Mouse (Mus musculus): Measurements from ENCODE around the gene Cd3eap. TPM values are rescaled to one million over a fixed set of nuclear protein-coding genes. Genes with fewer than 3 reads are reported as not detected.

The Cd3eap gene
- total and polyA plus RNA-seq, 3 experiments: 14.4 to 36.9 (median 22.6) TPM

GRCm38 (mm10) chr7:19337122-19337521 is 22.2 kb downstream of the Cd3eap start:
- H3K36me3 ChIP-seq (replicated peaks in 1 of 2; ENCODE audit: control insufficient read depth in 1 of 2, insufficient read depth in 1 of 2, low read length in 1 of 2): peaks cover 0 to 3% of the 10 kb centered on the region in 2 experiments
- H3K4me3 ChIP-seq (replicated peaks in 1 of 3; ENCODE audit: low read depth in 2 of 3, low read length in 2 of 3, poor library complexity in 1 of 3): no peak overlapping the region
- DNase-seq (ENCODE audit: extremely low read depth): no peak
- H3K9me3 ChIP-seq (replicated peaks; ENCODE audit: low read length): no peaks in the 10 kb centered on the region
- H3K27me3 ChIP-seq (replicated peaks): peaks cover 22% of the 10 kb centered on the region
- H3K79me2 ChIP-seq (replicated peaks; ENCODE audit: control insufficient read depth, extremely low read depth, insufficient read depth, poor library complexity, severe bottlenecking): no peaks in the 10 kb centered on the region
- H3K4me1 ChIP-seq (ENCODE audit: control insufficient read depth in 1 of 2, insufficient read depth in 2 of 2): peaks cover 17 to 32% of the 10 kb centered on the region in 2 experiments
- TF ChIP-seq NRF1 (IDR thresholded peaks at IDR 0.05; ENCODE audit: low read depth, low read length) (no peak), NELFE (IDR thresholded peaks at IDR 0.05; ENCODE audit: low read depth, low read length) (no peak), MAX (IDR thresholded peaks at IDR 0.05; ENCODE audit: low read length) (no peak), SIN3A (IDR thresholded peaks at IDR 0.05; ENCODE audit: low read length) (no peak), ETS1 (conservative IDR thresholded peaks at IDR 0.05; ENCODE audit: low read depth, low read length) (no peak), CTCF (conservative IDR thresholded peaks at IDR 0.05 in 1 of 2, IDR thresholded peaks at IDR 0.05 in 1 of 2; ENCODE audit: low read depth in 2 of 2, low read length in 2 of 2) (no peak), KAT2A (IDR thresholded peaks at IDR 0.05; ENCODE audit: insufficient replicate concordance, low read length) (no peak), RAD21 (IDR thresholded peaks at IDR 0.05; ENCODE audit: low read depth, low read length) (no peak), USF1 (IDR thresholded peaks at IDR 0.05; ENCODE audit: low read depth, low read length) (no peak), UBTF (IDR thresholded peaks at IDR 0.05; ENCODE audit: low read depth, low read length) (no peak), MEF2A (IDR thresholded peaks at IDR 0.05; ENCODE audit: borderline replicate concordance, low read depth, low read length) (no peak), MXI1 (IDR thresholded peaks at IDR 0.05; ENCODE audit: low read depth, low read length) (no peak), ZMIZ1 (IDR thresholded peaks at IDR 0.05; ENCODE audit: low read depth, low read length) (no peak), EP300 (IDR thresholded peaks at IDR 0.05; ENCODE audit: low read length) (no peak), JUN (IDR thresholded peaks at IDR 0.05; ENCODE audit: insufficient read depth, low read depth, low read length) (no peak), CHD1 (IDR thresholded peaks at IDR 0.05; ENCODE audit: low read depth, low read length) (no peak), RCOR1 (conservative IDR thresholded peaks at IDR 0.05; ENCODE audit: low read depth, low read length) (no peak), SMC3 (IDR thresholded peaks at IDR 0.05; ENCODE audit: low read depth, low read length) (no peak)
- no peak overlapping the region for H3K4me2 ChIP-seq (ENCODE audit: insufficient read depth, low read depth, poor library complexity, severe bottlenecking)
- no peak overlapping the region for H3K9ac ChIP-seq (ENCODE audit: insufficient read depth, low read depth)
- no peak overlapping the region for H3K27ac ChIP-seq (ENCODE audit: insufficient read depth, low read depth)
- in situ Hi-C loops (cut with MboI; ENCODE audit: low pct_ligation_motif_present, low pct_unique_long_range_greater_than_20kb, low sequenced_read_pairs): no loop called here
- dilution Hi-C loops (cut with MboI; ENCODE audit: extremely low pct_ligation_motif_present, extremely low pct_unique_long_range_greater_than_20kb, low sequenced_read_pairs): no loop called here

- no peak overlapping the region for H3K4me2 ChIP-seq (ENCODE audit: insufficient read depth, low read depth, poor library complexity, severe bottlenecking)
- H3K4me1 ChIP-seq (ENCODE audit: control insufficient read depth in 1 of 2, insufficient read depth in 2 of 2): peaks cover 17 to 36% of the 10 kb centered on the region in 2 experiments
- H3K9ac ChIP-seq (ENCODE audit: insufficient read depth, low read depth): no peak overlapping the region
- no peak overlapping the region for H3K4me3 ChIP-seq (replicated peaks in 1 of 3; ENCODE audit: low read depth in 2 of 3, low read length in 2 of 3, poor library complexity in 1 of 3)
- H3K36me3 ChIP-seq (replicated peaks in 1 of 2; ENCODE audit: control insufficient read depth in 1 of 2, insufficient read depth in 1 of 2, low read length in 1 of 2): peaks cover 0 to 3% of the 10 kb centered on the region in 2 experiments
- no peaks in the 10 kb centered on the region for H3K79me2 ChIP-seq (replicated peaks; ENCODE audit: control insufficient read depth, extremely low read depth, insufficient read depth, poor library complexity, severe bottlenecking)
- H3K27me3 ChIP-seq (replicated peaks): peaks cover 14% of the 10 kb centered on the region
- DNase-seq (ENCODE audit: extremely low read depth): peak; percentile 81
- TF ChIP-seq MAX (IDR thresholded peaks at IDR 0.05; ENCODE audit: low read length) (no peak), NELFE (IDR thresholded peaks at IDR 0.05; ENCODE audit: low read depth, low read length) (no peak), ELF1 (IDR thresholded peaks at IDR 0.05; ENCODE audit: low read depth, low read length) (peak; percentile 60), PAX5 (IDR thresholded peaks at IDR 0.05; ENCODE audit: low read length) (no peak), CHD2 (IDR thresholded peaks at IDR 0.05; ENCODE audit: low read length) (no peak), SMC3 (IDR thresholded peaks at IDR 0.05; ENCODE audit: low read depth, low read length) (no peak), GABPA (IDR thresholded peaks at IDR 0.05; ENCODE audit: insufficient replicate concordance, low read depth, low read length) (no peak), E2F4 (IDR thresholded peaks at IDR 0.05; ENCODE audit: insufficient replicate concordance, low read depth, low read length) (no peak)
- in situ Hi-C loops (cut with MboI; ENCODE audit: low pct_ligation_motif_present, low pct_unique_long_range_greater_than_20kb, low sequenced_read_pairs): no loop called here
- dilution Hi-C loops (cut with MboI; ENCODE audit: extremely low pct_ligation_motif_present, extremely low pct_unique_long_range_greater_than_20kb, low sequenced_read_pairs): no loop called here
- H3K27ac ChIP-seq (ENCODE audit: insufficient read depth, low read depth): no peak overlapping the region
- no peaks in the 10 kb centered on the region for H3K9me3 ChIP-seq (replicated peaks; ENCODE audit: low read length)
Measured at GRCm38 (mm10) chr7:19335583-19335982, 23.7 kb downstream of the Cd3eap start.
